Mouse (Mus musculus): Measurements from ENCODE around the gene Hint1. TPM values are rescaled to one million over a fixed set of nuclear protein-coding genes. Genes with fewer than 3 reads are reported as not detected.

The Hint1 gene
- total and polyA plus RNA-seq, 3 experiments = 854 to 1,228 (median 1,034) TPM

DNA sequence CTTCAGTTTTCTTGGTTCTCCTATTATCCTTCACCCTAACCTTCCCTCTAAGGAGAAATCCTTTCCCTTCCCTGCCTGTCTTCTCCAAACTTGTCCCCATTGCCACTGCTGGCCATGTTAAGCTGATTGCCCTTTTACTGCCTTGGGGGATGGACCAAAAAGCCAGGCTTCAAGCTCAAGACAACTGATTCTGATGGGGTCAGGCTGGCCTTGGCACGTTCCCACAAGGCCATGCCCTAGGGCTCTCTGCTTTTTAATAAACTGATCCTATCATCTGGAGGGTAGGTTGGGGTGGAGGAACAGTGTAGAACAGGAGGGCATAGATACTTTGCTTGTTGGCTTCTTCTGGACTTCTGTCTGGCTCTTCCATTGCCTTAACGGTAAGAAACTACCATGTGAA, 19.2 kb downstream of the Hint1 start:
- H3K4me3 ChIP-seq (replicated peaks in 1 of 3; ENCODE audit: low read depth in 2 of 3, low read length in 2 of 3, poor library complexity in 1 of 3) = no peak overlapping the region
- H3K4me1 ChIP-seq (ENCODE audit: control insufficient read depth in 1 of 2, insufficient read depth in 2 of 2) = peaks cover 5 to 13% of the 10 kb centered on the region in 2 experiments
- DNase-seq (ENCODE audit: extremely low read depth) = no peak
- H3K4me2 ChIP-seq (ENCODE audit: insufficient read depth, low read depth, poor library complexity, severe bottlenecking) = no peak overlapping the region
- in situ Hi-C loops (cut with MboI; ENCODE audit: low pct_ligation_motif_present, low pct_unique_long_range_greater_than_20kb, low sequenced_read_pairs) (loop anchor here (5.0 to 25.0 kb wide), 4 partner anchors 42 to 502 kb away; partner anchors contain the start of gene Slc36a3), dilution Hi-C loops (cut with MboI; ENCODE audit: extremely low pct_ligation_motif_present, extremely low pct_unique_long_range_greater_than_20kb, low sequenced_read_pairs) (no loop called here)
- no peak overlapping the region for H3K27ac ChIP-seq (ENCODE audit: insufficient read depth, low read depth)
- TF ChIP-seq TCF12 (IDR thresholded peaks at IDR 0.05; ENCODE audit: low read depth, low read length) (no peak), BHLHE40 (IDR thresholded peaks at IDR 0.05; ENCODE audit: low read depth, low read length) (no peak), CHD2 (IDR thresholded peaks at IDR 0.05; ENCODE audit: low read length) (no peak), ELF1 (IDR thresholded peaks at IDR 0.05; ENCODE audit: low read depth, low read length) (no peak), USF2 (conservative IDR thresholded peaks at IDR 0.05; ENCODE audit: low read depth, low read length) (no peak), USF1 (IDR thresholded peaks at IDR 0.05; ENCODE audit: low read depth, low read length) (no peak), SIN3A (IDR thresholded peaks at IDR 0.05; ENCODE audit: low read length) (no peak), MAZ (IDR thresholded peaks at IDR 0.05; ENCODE audit: low read depth, low read length) (no peak), MAX (IDR thresholded peaks at IDR 0.05; ENCODE audit: low read length) (no peak), UBTF (IDR thresholded peaks at IDR 0.05; ENCODE audit: low read depth, low read length) (no peak), EP300 (IDR thresholded peaks at IDR 0.05; ENCODE audit: low read length) (no peak), CHD1 (IDR thresholded peaks at IDR 0.05; ENCODE audit: low read depth, low read length) (no peak), ZC3H11A (IDR thresholded peaks at IDR 0.05; ENCODE audit: low read depth, low read length) (no peak), SMC3 (IDR thresholded peaks at IDR 0.05; ENCODE audit: low read depth, low read length) (no peak), MEF2A (IDR thresholded peaks at IDR 0.05; ENCODE audit: borderline replicate concordance, low read depth, low read length) (no peak), MXI1 (IDR thresholded peaks at IDR 0.05; ENCODE audit: low read depth, low read length) (no peak), GABPA (IDR thresholded peaks at IDR 0.05; ENCODE audit: insufficient replicate concordance, low read depth, low read length) (no peak)
- no peaks in the 10 kb centered on the region for H3K79me2 ChIP-seq (replicated peaks; ENCODE audit: control insufficient read depth, extremely low read depth, insufficient read depth, poor library complexity, severe bottlenecking)
- no peaks in the 10 kb centered on the region for H3K9me3 ChIP-seq (replicated peaks; ENCODE audit: low read length)
- H3K27me3 ChIP-seq (replicated peaks) = no peaks in the 10 kb centered on the region
- H3K9ac ChIP-seq (ENCODE audit: insufficient read depth, low read depth) = no peak overlapping the region
- no peaks in the 10 kb centered on the region for H3K36me3 ChIP-seq (replicated peaks in 1 of 2; ENCODE audit: control insufficient read depth in 1 of 2, insufficient read depth in 1 of 2, low read length in 1 of 2)

DNA sequence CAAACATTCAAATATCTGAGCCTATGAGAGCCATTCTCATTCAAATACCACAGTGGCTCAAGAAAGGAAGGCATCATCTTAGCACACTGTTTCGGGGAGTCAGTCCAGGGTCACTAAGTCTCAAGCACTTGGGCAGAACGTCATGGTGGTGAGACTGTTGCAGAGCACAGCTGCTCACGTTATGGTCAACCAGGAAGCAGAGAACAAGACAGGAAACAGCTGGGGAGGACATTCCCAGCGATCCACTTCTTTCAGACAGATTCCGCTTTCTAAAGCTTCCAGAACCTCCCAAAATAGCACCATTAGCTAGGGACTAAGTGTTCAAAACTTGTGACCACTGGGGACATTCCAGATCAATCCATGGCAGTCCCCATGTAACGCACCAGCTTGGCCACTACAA, 21.7 kb downstream of the Hint1 start:
- Histone ChIP-seq H3K79me2 (replicated peaks; ENCODE audit: control insufficient read depth, extremely low read depth, insufficient read depth, poor library complexity, severe bottlenecking) (no peaks in the 10 kb centered on the region), H3K4me2 (ENCODE audit: insufficient read depth, low read depth, poor library complexity, severe bottlenecking) (no peak overlapping the region), H3K4me3 (replicated peaks in 1 of 3; ENCODE audit: low read depth in 2 of 3, low read length in 2 of 3, poor library complexity in 1 of 3) (no peak overlapping the region), H3K9ac (ENCODE audit: insufficient read depth, low read depth) (no peak overlapping the region), H3K27me3 (replicated peaks) (no peaks in the 10 kb centered on the region), H3K36me3 (replicated peaks in 1 of 2; ENCODE audit: control insufficient read depth in 1 of 2, insufficient read depth in 1 of 2, low read length in 1 of 2) (no peaks in the 10 kb centered on the region), H3K27ac (ENCODE audit: insufficient read depth, low read depth) (no peak overlapping the region), H3K9me3 (replicated peaks; ENCODE audit: low read length) (no peaks in the 10 kb centered on the region), H3K4me1 (ENCODE audit: control insufficient read depth in 1 of 2, insufficient read depth in 2 of 2) (peaks cover 5 to 13% of the 10 kb centered on the region in 2 experiments)
- no peak for TF ChIP-seq NRF1 (IDR thresholded peaks at IDR 0.05; ENCODE audit: low read depth, low read length)
- no peak for TF ChIP-seq MAZ (IDR thresholded peaks at IDR 0.05; ENCODE audit: low read depth, low read length)
- TF ChIP-seq CHD1 (IDR thresholded peaks at IDR 0.05; ENCODE audit: low read depth, low read length) = no peak
- TF ChIP-seq SMC3 (IDR thresholded peaks at IDR 0.05; ENCODE audit: low read depth, low read length) = no peak
- in situ Hi-C loops (cut with MboI; ENCODE audit: low pct_ligation_motif_present, low pct_unique_long_range_greater_than_20kb, low sequenced_read_pairs) = loop anchor here (5.0 to 25.0 kb wide), 4 partner anchors 39 to 499 kb away; partner anchors contain the start of gene Slc36a3
- dilution Hi-C loops (cut with MboI; ENCODE audit: extremely low pct_ligation_motif_present, extremely low pct_unique_long_range_greater_than_20kb, low sequenced_read_pairs) = no loop called here
- no peak for DNase-seq (ENCODE audit: extremely low read depth)

All from CH12.LX (cell line).